Mouse (Mus musculus) erythroblast, embryonic 14.5 days (primary cell): ENCODE measurements around the gene Zmynd10. TPM values are rescaled to one million over a fixed set of nuclear protein-coding genes. Genes with fewer than 3 reads are reported as not detected.

Experiments used
- H3K27me3 ChIP-seq: 2 replicates; pipeline ENCODE4 v1.6.1; 2012; ENCODE audit warnings: inconsistent platforms; ENCODE audit not compliant: control insufficient read depth
- H3K36me3 ChIP-seq: 2 replicates; pipeline ENCODE4 v1.6.1; 2012; ENCODE audit warnings: mild to moderate bottlenecking, inconsistent platforms; ENCODE audit not compliant: control insufficient read depth
- H3K4me1 ChIP-seq: 2 replicates; pipeline ENCODE4 v1.6.1; 2012; ENCODE audit warnings: inconsistent platforms; ENCODE audit not compliant: control insufficient read depth
- H3K4me3 ChIP-seq: replicated peaks from 2 replicates; pipeline ENCODE3; 2012; ENCODE audit warnings: moderate library complexity, mild to moderate bottlenecking, inconsistent platforms
- H3K9me3 ChIP-seq: 2 replicates; pipeline ENCODE4 v1.6.1; 2012; ENCODE audit warnings: low read length, inconsistent platforms, mixed read lengths; ENCODE audit not compliant: control insufficient read depth
- GATA1 ChIP-seq: IDR thresholded peaks from 2 replicates; pipeline ENCODE4 v1.6.1; 2012; ENCODE audit warnings: low read length, inconsistent platforms, mixed read lengths
- TAL1 ChIP-seq: IDR thresholded peaks from 3 replicates; pipeline ENCODE4 v1.6.1; 2012; ENCODE audit warnings: low read length, inconsistent platforms, mixed read lengths
- polyA plus RNA-seq: library from polyadenylated mRNA; stranded (reverse); fragments of >175 nt; gene quantifications from 2 replicates; pipeline ENCODE4 v1.2.3, GENCODE M21; 2012

The Zmynd10 gene
- polyA plus RNA-seq, 1 experiment: not detected

- Histone ChIP-seq H3K27me3 (peaks cover 7% of the 10 kb centered on the region), H3K9me3 (peaks cover 2% of the 10 kb centered on the region; the same call in 1 of the 2 replicates), H3K4me1 (peaks cover 68% of the 10 kb centered on the region), H3K4me3 (no peak overlapping the region), H3K36me3 (peaks cover 28% of the 10 kb centered on the region)
- TF ChIP-seq GATA1 (no peak), TAL1 (no peak)
These were observed 2.9 kb upstream of the Zmynd10 start for GRCm38 (mm10) chr9:107544196-107544700.

GRCm38 (mm10) chr9:107544729-107545128, 2.4 kb upstream of the Zmynd10 start:
- Histone ChIP-seq H3K9me3 (peaks cover 2% of the 10 kb centered on the region; the same call in 1 of the 2 replicates), H3K4me1 (peaks cover 67% of the 10 kb centered on the region), H3K27me3 (peaks cover 12% of the 10 kb centered on the region), H3K36me3 (peaks cover 23% of the 10 kb centered on the region), H3K4me3 (no peak overlapping the region)
- TF ChIP-seq GATA1: no peak
- no peak for TF ChIP-seq TAL1

- Histone ChIP-seq H3K4me3 (no peak overlapping the region), H3K36me3 (peaks cover 19% of the 10 kb centered on the region), H3K4me1 (peaks cover 62% of the 10 kb centered on the region), H3K27me3 (peaks cover 15% of the 10 kb centered on the region), H3K9me3 (peaks cover 2% of the 10 kb centered on the region; the same call in 1 of the 2 replicates)
- TF ChIP-seq GATA1 (no peak), TAL1 (no peak)
These were observed 1.9 kb upstream of the Zmynd10 start for GRCm38 (mm10) chr9:107545199-107545598.

GRCm38 (mm10) chr9:107545602-107546001, 1.5 kb upstream of the Zmynd10 start:
- Histone ChIP-seq H3K36me3 (peaks cover 15% of the 10 kb centered on the region), H3K4me3 (no peak overlapping the region), H3K9me3 (peaks cover 2% of the 10 kb centered on the region; the same call in 1 of the 2 replicates), H3K4me1 (peaks cover 62% of the 10 kb centered on the region), H3K27me3 (peaks cover 19% of the 10 kb centered on the region)
- TF ChIP-seq GATA1 (no peak), TAL1 (no peak)

GRCm38 (mm10) chr9:107547957-107548356, 859 bp downstream of the Zmynd10 start:
- no peak for TF ChIP-seq GATA1
- no peak for TF ChIP-seq TAL1
- peaks cover 40% of the 10 kb centered on the region for H3K27me3 ChIP-seq
- peaks cover 15% of the 10 kb centered on the region for H3K36me3 ChIP-seq
- peaks cover 2% of the 10 kb centered on the region; the same call in 1 of the 2 replicates for H3K9me3 ChIP-seq
- H3K4me1 ChIP-seq: peaks cover 62% of the 10 kb centered on the region
- no peak overlapping the region for H3K4me3 ChIP-seq

GRCm38 (mm10) chr9:107548820-107549219, 1.7 kb downstream of the Zmynd10 start:
- Histone ChIP-seq H3K9me3 (peaks cover 2% of the 10 kb centered on the region; the same call in 1 of the 2 replicates), H3K36me3 (peaks cover 15% of the 10 kb centered on the region), H3K27me3 (peaks cover 40% of the 10 kb centered on the region), H3K4me3 (no peak overlapping the region), H3K4me1 (peaks cover 67% of the 10 kb centered on the region)
- TF ChIP-seq GATA1: no peak
- no peak for TF ChIP-seq TAL1

GRCm38 (mm10) chr9:107549297-107550074, 2.4 kb downstream of the Zmynd10 start:
- Histone ChIP-seq H3K4me1 (peaks cover 72% of the 10 kb centered on the region), H3K36me3 (peaks cover 9% of the 10 kb centered on the region), H3K4me3 (no peak overlapping the region), H3K27me3 (peaks cover 40% of the 10 kb centered on the region), H3K9me3 (no peaks in the 10 kb centered on the region)
- TF ChIP-seq TAL1: no peak
- TF ChIP-seq GATA1: no peak

GRCm38 (mm10) chr9:107550491-107551116, 3.5 kb downstream of the Zmynd10 start:
- Histone ChIP-seq H3K4me1 (peaks cover 77% of the 10 kb centered on the region), H3K4me3 (peak overlapping the region; percentile 63), H3K27me3 (peaks cover 40% of the 10 kb centered on the region), H3K36me3 (no peaks in the 10 kb centered on the region), H3K9me3 (no peaks in the 10 kb centered on the region)
- TF ChIP-seq TAL1: no peak
